ENCODE assay signal across 26 mouse cellular contexts in the genomic region with DNA sequence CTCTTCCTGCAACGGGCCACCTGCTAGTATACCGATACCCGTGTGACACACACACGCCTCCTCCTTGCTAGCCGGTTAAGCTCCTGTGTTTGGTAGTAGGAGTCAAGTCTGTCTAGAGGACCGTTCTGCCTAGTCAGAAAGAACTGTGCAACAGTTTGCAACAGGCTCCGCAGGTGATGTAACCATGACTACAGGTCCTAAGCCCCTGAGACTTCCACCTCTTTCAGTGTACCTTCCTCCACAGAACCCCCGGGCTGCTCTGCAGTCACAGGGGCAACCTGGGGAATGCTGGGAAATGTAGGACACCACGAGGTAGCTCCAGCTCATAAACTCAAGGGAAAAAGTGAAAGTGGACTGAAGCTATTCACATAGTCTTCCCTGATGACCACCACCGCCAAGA.
"Had no signal": no experiment of that assay in that cellular context is flagged by ENCODE, and none has a peak within 500 bp of the region (broad histone marks: within the 10 kb centered on the region; RNA-seq: fewer than 3 reads in every experiment).

No protein-coding gene starts in this region.

- H3K4me1 ChIP-seq: hindbrain, embryonic 12.5 days; limb, embryonic 13.5 days; limb, embryonic 15.5 days had no signal

- H3K9me3 ChIP-seq: hindbrain, embryonic 10.5 days; hindbrain, embryonic 12.5 days; kidney, embryonic 15.5 days; limb, embryonic 13.5 days; limb, embryonic 15.5 days; liver, embryonic 12.5 days had no signal

- H3K36me3 ChIP-seq: heart, embryonic 12.5 days; hindbrain, embryonic 10.5 days; hindbrain, embryonic 12.5 days; kidney, embryonic 15.5 days; limb, embryonic 13.5 days; limb, embryonic 15.5 days; liver, embryonic 12.5 days had no signal

- H3K27ac ChIP-seq: gastrocnemius, adult 2 months; heart, adult 2 months; hindbrain, embryonic 10.5 days; hindbrain, embryonic 12.5 days; hindbrain, embryonic 14.5 days; kidney, embryonic 15.5 days; kidney, postnatal 0 days; limb, embryonic 13.5 days; limb, embryonic 15.5 days; liver, embryonic 12.5 days; liver, embryonic 14.5 days had no signal

- H3K4me3 ChIP-seq: gastrocnemius, adult 2 months; heart, adult 2 months; heart, embryonic 12.5 days; hindbrain, embryonic 10.5 days; hindbrain, embryonic 12.5 days; kidney, embryonic 15.5 days; limb, embryonic 13.5 days; limb, embryonic 15.5 days; liver, embryonic 12.5 days had no signal

- ATAC-seq: hindbrain, embryonic 16.5 days; inflammation-experienced regulatory T-cells, adult 6 months; intestine, embryonic 16.5 days; liver, embryonic 12.5 days had no signal

- H3K27me3 ChIP-seq: heart, embryonic 12.5 days; hindbrain, embryonic 12.5 days; kidney, embryonic 15.5 days; limb, embryonic 13.5 days; limb, embryonic 15.5 days; liver, embryonic 12.5 days had no signal

- DNase-seq: gastrocnemius, adult 2 months; gastrocnemius, postnatal 10 days; gastrocnemius, postnatal 25 days; heart, adult 2 months; heart, postnatal 10 days; heart, postnatal 4 days; kidney, adult 2 months; kidney, adult 9 months; kidney, postnatal 14 days; kidney, postnatal 36 days; layer of hippocampus, adult 9-11 months; layer of hippocampus, postnatal 36 days; left cerebral cortex, postnatal 4 days had no signal
